Mouse (Mus musculus) mesoderm, embryonic 11.5 days (tissue): ENCODE results near the gene Ina.
A peak's percentile ranks its signal among the peaks of the same experiment; 100 is the strongest.
"Not testable (repeated sequence)": the region's sequence is repeated elsewhere in the genome, so short reads cannot be mapped to it uniquely, and the experiment has no call there.

Experiments
- DNase-seq: peaks from one replicate; pipeline ENCODE4 v3.0.0-alpha.2; 2012; ENCODE audit warnings: low read depth, low spot score

Ina gene

GRCm38 (mm10) chr19:47014447-47015381 is at the start of gene Ina, which contains the start of gene Nt5c2:
TSS of gene Ina (plus strand) at chr19:47014698.
TSS of gene Nt5c2 (minus strand) at chr19:47015153.
- DNase-seq = peak; percentile 85

- no peak for DNase-seq
These were observed 49.0 kb upstream of the Ina start for GRCm38 (mm10) chr19:46965496-46965895.

- DNase-seq = no peak
These were observed 48.2 kb upstream of the Ina start for GRCm38 (mm10) chr19:46966330-46966729.

GRCm38 (mm10) chr19:46967861-46968260 is 46.6 kb upstream of the Ina start:
- no peak for DNase-seq

- DNase-seq = no peak
These were observed 45.7 kb upstream of the Ina start for GRCm38 (mm10) chr19:46968833-46969232.

GRCm38 (mm10) chr19:46969286-46969985 is 45.1 kb upstream of the Ina start:
- DNase-seq = no peak

- no peak for DNase-seq
These were observed 44.3 kb upstream of the Ina start for GRCm38 (mm10) chr19:46970121-46970729.

GRCm38 (mm10) chr19:46971051-46971689 is 43.3 kb upstream of the Ina start:
- DNase-seq = no peak

- no peak for DNase-seq
These were observed 42.8 kb upstream of the Ina start for GRCm38 (mm10) chr19:46971712-46972111.

GRCm38 (mm10) chr19:46972159-46972558 is 42.3 kb upstream of the Ina start:
- no peak for DNase-seq

GRCm38 (mm10) chr19:46975565-46975964 is 38.9 kb upstream of the Ina start:
- DNase-seq = no peak

GRCm38 (mm10) chr19:46975997-46976396 is 38.5 kb upstream of the Ina start:
- no peak for DNase-seq

- DNase-seq = no peak
These were observed 37.8 kb upstream of the Ina start for GRCm38 (mm10) chr19:46976743-46977142.

GRCm38 (mm10) chr19:46977460-46977859 is 37.0 kb upstream of the Ina start:
- no peak for DNase-seq

- not testable (repeated sequence) for DNase-seq
These were observed 36.4 kb upstream of the Ina start for GRCm38 (mm10) chr19:46978069-46978468.

GRCm38 (mm10) chr19:46978920-46979780 is 35.3 kb upstream of the Ina start:
- no peak for DNase-seq

GRCm38 (mm10) chr19:46979781-46980105 is 34.8 kb upstream of the Ina start:
- DNase-seq = no peak

GRCm38 (mm10) chr19:46981462-46981861 is 33.0 kb upstream of the Ina start:
- no peak for DNase-seq

- peak; percentile 34 for DNase-seq
These were observed 31.0 kb upstream of the Ina start for GRCm38 (mm10) chr19:46983352-46983965.

- no peak for DNase-seq
These were observed 30.5 kb upstream of the Ina start for GRCm38 (mm10) chr19:46983966-46984380.
